In genomic region chr13:32860821-32861220, GRCm38 (mm10) we compare ENCODE assay signal across 8 mouse cellular contexts. TPM values are rescaled to one million over a fixed set of nuclear protein-coding genes. Genes with fewer than 3 reads are reported as not detected.
"Had no signal": no experiment of that assay in that cellular context is flagged by ENCODE, and none has a peak within 500 bp of the region (broad histone marks: within the 10 kb centered on the region; RNA-seq: fewer than 3 reads in every experiment).

No protein-coding gene starts in this region.

- DNase-seq: kidney, postnatal 4 days; left cerebral cortex, postnatal 4 days; lung, adult 18-20 months; retina, postnatal 1 day; thymus, postnatal 36 days had no signal

RNA-seq across cellular contexts. Expression of gene Serpinb1c, which starts 37.2 kb away (rescaled TPM):
- total RNA-seq: layer of hippocampus, adult 2 months; left cerebral cortex, postnatal 4 days; megakaryocyte-erythroid progenitor cell, adult 5-6 weeks had no signal

RNA-seq across cellular contexts. Expression of gene D930007J09Rik, which starts 58.2 kb away (rescaled TPM):
- total RNA-seq: layer of hippocampus, adult 2 months; liver, adult 2 months; megakaryocyte-erythroid progenitor cell, adult 5-6 weeks had no signal
